Mouse (Mus musculus): ENCODE measurements around the gene Hsd17b6.

DNA sequence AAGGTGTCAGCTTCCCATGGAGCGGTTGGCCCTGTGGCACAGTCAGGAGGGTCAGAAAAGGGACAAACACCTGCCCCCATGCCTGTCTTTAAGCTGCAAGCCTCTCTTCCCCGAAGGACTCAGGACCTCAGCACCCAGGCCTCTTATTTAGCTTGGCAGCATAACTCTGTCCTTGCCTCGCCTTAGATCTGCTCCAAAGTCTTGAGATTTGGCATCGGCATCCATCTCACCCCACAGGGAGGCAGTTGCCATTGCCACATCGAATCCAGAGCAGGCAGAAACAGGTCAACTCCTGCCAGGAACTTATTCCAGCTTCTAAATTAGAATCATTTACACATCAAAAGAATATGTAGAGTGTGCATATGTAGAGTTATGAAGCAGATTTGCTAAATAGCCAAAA, 22.8 kb downstream of the Hsd17b6 start:
- TF ChIP-seq POLR2A (IDR thresholded peaks at IDR 0.05; ENCODE audit: borderline replicate concordance, control insufficient read depth, low read depth, low read length) (no peak), CTCF (IDR thresholded peaks at IDR 0.05; ENCODE audit: control insufficient read depth, insufficient read depth, low read length) (no peak)

Data from bone marrow, adult 2 months (tissue).